Mouse (Mus musculus) yolk sac, embryonic 10.5 days (tissue): ENCODE measurements around the gene Grin2d.

ENCODE experiments used
- DNase-seq: peaks from one replicate; pipeline ENCODE4 v3.0.0-alpha.2; 2017; ENCODE audit warnings: low spot score

Grin2d gene

GRCm38 (mm10) chr7:45853089-45853488, 25.1 kb downstream of the Grin2d start:
- DNase-seq, result no peak

GRCm38 (mm10) chr7:45850661-45851060, 27.5 kb downstream of the Grin2d start:
- DNase-seq, result no peak

GRCm38 (mm10) chr7:45848447-45849027, 29.6 kb downstream of the Grin2d start:
- no peak for DNase-seq

- DNase-seq, result no peak
These were observed 35.0 kb downstream of the Grin2d start for GRCm38 (mm10) chr7:45842950-45843744.

- no peak for DNase-seq
These were observed 44.3 kb downstream of the Grin2d start for GRCm38 (mm10) chr7:45833924-45834323.

GRCm38 (mm10) chr7:45833148-45833790, 44.9 kb downstream of the Grin2d start:
- no peak for DNase-seq

GRCm38 (mm10) chr7:45832428-45832827, 45.8 kb downstream of the Grin2d start:
- DNase-seq, result no peak

- no peak for DNase-seq
These were observed 47.1 kb downstream of the Grin2d start for GRCm38 (mm10) chr7:45831128-45831525.

- DNase-seq, result peak; percentile 92
These were observed 47.6 kb downstream of the Grin2d start, which contains the start of gene Grwd1 for GRCm38 (mm10) chr7:45830427-45831127. Grwd1 (minus strand) TSS chr7:45830944.

- DNase-seq, result no peak
These were observed 51.5 kb downstream of the Grin2d start for GRCm38 (mm10) chr7:45826631-45827030.

- no peak for DNase-seq
These were observed 53.6 kb downstream of the Grin2d start, which contains the start of gene Kcnj14 for GRCm38 (mm10) chr7:45824598-45824997. Kcnj14 (minus strand) TSS chr7:45824782.

GRCm38 (mm10) chr7:45820913-45821312, 57.3 kb downstream of the Grin2d start:
- DNase-seq, result no peak

- no peak for DNase-seq
These were observed 58.3 kb downstream of the Grin2d start for GRCm38 (mm10) chr7:45819843-45820242.

GRCm38 (mm10) chr7:45815984-45816351, 62.2 kb downstream of the Grin2d start:
- no peak for DNase-seq

GRCm38 (mm10) chr7:45815323-45815983, 62.7 kb downstream of the Grin2d start:
- no peak for DNase-seq

GRCm38 (mm10) chr7:45814841-45815240, 63.3 kb downstream of the Grin2d start:
- DNase-seq, result no peak

GRCm38 (mm10) chr7:45813787-45814779, 64.1 kb downstream of the Grin2d start, which contains the start of gene Cyth2:
Cyth2 (minus strand) TSS chr7:45814581.
- peak; percentile 99 for DNase-seq

GRCm38 (mm10) chr7:45812921-45813320, 65.3 kb downstream of the Grin2d start:
- DNase-seq, result no peak

GRCm38 (mm10) chr7:45809276-45810075, 68.7 kb downstream of the Grin2d start:
- DNase-seq, result no peak

- DNase-seq, result no peak
These were observed 69.7 kb downstream of the Grin2d start for GRCm38 (mm10) chr7:45808471-45808870.
